Mouse (Mus musculus): ENCODE measurements around the gene Slc38a1. TPM values are rescaled to one million over a fixed set of nuclear protein-coding genes. Genes with fewer than 3 reads are reported as not detected.

The Slc38a1 gene
- total RNA-seq, 2 experiments from 2014 or later = 51.6 to 60.4 TPM

- intact Hi-C loops (cut with DNase I) = no loop called here
- DNase-seq = no peak
Observed at GRCm38 (mm10) chr15:96660590-96661141, 18.0 kb upstream of the Slc38a1 start.

- intact Hi-C loops (cut with DNase I) = no loop called here
- no peak for DNase-seq
Observed at GRCm38 (mm10) chr15:96658275-96658602, 15.5 kb upstream of the Slc38a1 start.

GRCm38 (mm10) chr15:96657576-96658274 is 15.0 kb upstream of the Slc38a1 start:
- intact Hi-C loops (cut with DNase I) = no loop called here
- DNase-seq = no peak

- intact Hi-C loops (cut with DNase I) = no loop called here
- no peak for DNase-seq
Observed at GRCm38 (mm10) chr15:96655514-96655913, 12.8 kb upstream of the Slc38a1 start.

- intact Hi-C loops (cut with DNase I) = no loop called here
- DNase-seq = peak in 1 of 2 experiments; percentile 24
Observed at GRCm38 (mm10) chr15:96654714-96655113, 12.0 kb upstream of the Slc38a1 start.

GRCm38 (mm10) chr15:96653011-96653410 is 10.3 kb upstream of the Slc38a1 start:
- DNase-seq = no peak
- intact Hi-C loops (cut with DNase I) = no loop called here

GRCm38 (mm10) chr15:96652531-96652930 is 9.8 kb upstream of the Slc38a1 start:
- DNase-seq = no peak
- intact Hi-C loops (cut with DNase I) = no loop called here

- no peak for DNase-seq
- intact Hi-C loops (cut with DNase I) = no loop called here
Observed at GRCm38 (mm10) chr15:96647376-96647775, 4.7 kb upstream of the Slc38a1 start.

GRCm38 (mm10) chr15:96641821-96642435 is 785 bp downstream of the Slc38a1 start:
- intact Hi-C loops (cut with DNase I) = loop anchor here (5.0 kb wide), 2 partner anchors 40 to 75 kb away; no protein-coding TSS in a partner anchor
- DNase-seq = peak; percentile 37 to 46

GRCm38 (mm10) chr15:96641111-96641820 is 1.4 kb downstream of the Slc38a1 start:
- intact Hi-C loops (cut with DNase I) = loop anchor here (5.0 kb wide), 2 partner anchors 39 to 74 kb away; no protein-coding TSS in a partner anchor
- peak; percentile 70 to 71 for DNase-seq

- intact Hi-C loops (cut with DNase I) = loop anchor here (5.0 kb wide), 2 partner anchors 38 to 73 kb away; no protein-coding TSS in a partner anchor
- DNase-seq = peak; percentile 31 to 33
Observed at GRCm38 (mm10) chr15:96640291-96640985, 2.3 kb downstream of the Slc38a1 start.

GRCm38 (mm10) chr15:96639630-96640029 is 3.1 kb downstream of the Slc38a1 start:
- DNase-seq = no peak
- intact Hi-C loops (cut with DNase I) = loop anchor here (5.0 kb wide), 2 partner anchors 37 to 72 kb away; no protein-coding TSS in a partner anchor

GRCm38 (mm10) chr15:96638656-96639055 is 4.1 kb downstream of the Slc38a1 start:
- DNase-seq = no peak
- intact Hi-C loops (cut with DNase I) = no loop called here

- DNase-seq = peak; percentile 27 to 33
- intact Hi-C loops (cut with DNase I) = no loop called here
Observed at GRCm38 (mm10) chr15:96638173-96638572, 4.5 kb downstream of the Slc38a1 start.

GRCm38 (mm10) chr15:96634670-96635405 is 7.9 kb downstream of the Slc38a1 start:
- intact Hi-C loops (cut with DNase I) = no loop called here
- peak; percentile 17 to 48 for DNase-seq

GRCm38 (mm10) chr15:96632201-96632600 is 10.5 kb downstream of the Slc38a1 start:
- intact Hi-C loops (cut with DNase I) = no loop called here
- no peak for DNase-seq

- intact Hi-C loops (cut with DNase I) = no loop called here
- no peak for DNase-seq
Observed at GRCm38 (mm10) chr15:96631107-96631718, 11.5 kb downstream of the Slc38a1 start.

- intact Hi-C loops (cut with DNase I) = no loop called here
- no peak for DNase-seq
Observed at GRCm38 (mm10) chr15:96628256-96628655, 14.5 kb downstream of the Slc38a1 start.

GRCm38 (mm10) chr15:96626871-96627270 is 15.8 kb downstream of the Slc38a1 start:
- intact Hi-C loops (cut with DNase I) = no loop called here
- peak in 1 of 2 experiments; percentile 27 for DNase-seq

All from heart, postnatal 10 days (tissue).